Mouse (Mus musculus) cerebral cortex, adult 2 months (tissue): ENCODE measurements around the gene Eef1a1.

Experiments used
- WGBS: fragments of 180-500 bp; shearing (Covaris S2); methylation state at CpG from one replicate; pipeline ENCODE4 v1.1.7; 2018; 5-methylcytosine and 5-hydroxymethylcytosine counted together

Gene Eef1a1

GRCm38 (mm10) chr9:78508106-78508786 is 19.3 kb upstream of the Eef1a1 start:
- WGBS = 93% methylated on average over 16 of the region's 16 CpGs

GRCm38 (mm10) chr9:78506722-78507077 is 17.7 kb upstream of the Eef1a1 start:
- WGBS = 89% methylated on average over 7 of the region's 7 CpGs

DNA sequence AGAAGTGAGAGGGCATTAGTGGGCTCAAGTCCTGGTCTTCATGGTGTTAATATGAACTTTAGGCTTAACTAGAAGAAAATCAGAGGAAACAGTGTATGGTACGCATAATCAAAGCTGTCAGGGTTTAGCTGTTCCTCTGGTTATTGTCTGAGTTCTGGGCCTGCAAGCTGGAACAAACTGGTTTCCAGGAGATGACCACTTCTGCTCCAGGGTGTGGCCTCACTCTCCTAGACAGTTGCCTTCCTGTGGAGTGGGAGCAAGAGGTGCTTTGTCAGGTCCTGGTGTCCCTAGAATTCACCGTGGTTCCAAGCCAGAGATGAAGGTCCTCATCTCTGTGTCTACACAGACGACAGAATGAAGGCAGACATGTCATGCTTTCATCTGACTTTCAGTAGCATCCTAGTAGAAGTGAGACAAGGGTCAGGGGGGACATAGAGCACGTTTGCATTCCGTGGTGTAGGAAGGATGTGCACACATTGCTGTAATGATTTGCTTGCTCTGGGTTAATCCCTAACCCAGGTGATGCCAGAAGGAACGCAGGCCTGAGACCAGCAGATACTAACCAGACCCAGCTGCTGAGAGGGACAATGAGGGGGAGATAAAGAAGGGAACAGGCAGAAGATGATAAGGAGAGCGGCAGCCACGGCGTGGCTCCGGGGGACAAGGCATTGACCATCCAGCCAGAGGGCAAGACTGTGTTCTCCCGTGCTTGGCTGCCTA is 17.2 kb upstream of the Eef1a1 start:
- 84% methylated on average over 11 of the region's 11 CpGs for WGBS

DNA sequence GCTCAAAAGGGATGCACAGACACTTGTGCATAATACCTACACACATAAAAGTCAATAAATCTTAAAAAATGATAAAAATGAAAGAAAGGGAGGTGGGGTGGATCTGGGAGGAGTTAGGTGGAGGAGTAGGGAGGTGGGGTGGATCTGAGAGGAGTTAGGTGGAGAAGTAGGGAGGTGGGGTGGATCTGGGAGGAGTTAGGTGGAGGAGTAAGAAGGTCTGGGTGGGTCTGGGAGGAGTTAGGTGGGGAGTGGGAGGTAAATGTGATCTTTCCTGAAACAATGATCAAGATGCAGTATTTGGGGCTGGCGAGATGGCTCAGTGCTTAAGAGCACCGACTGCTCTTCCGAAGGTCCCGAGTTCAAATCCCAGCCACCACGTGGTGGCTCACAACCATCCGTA is 16.3 kb upstream of the Eef1a1 start:
- WGBS = 95% methylated on average over 6 of the region's 6 CpGs

- 66% methylated on average over 3 of the region's 3 CpGs for WGBS
These were observed 15.7 kb upstream of the Eef1a1 start for GRCm38 (mm10) chr9:78504679-78505078.

DNA sequence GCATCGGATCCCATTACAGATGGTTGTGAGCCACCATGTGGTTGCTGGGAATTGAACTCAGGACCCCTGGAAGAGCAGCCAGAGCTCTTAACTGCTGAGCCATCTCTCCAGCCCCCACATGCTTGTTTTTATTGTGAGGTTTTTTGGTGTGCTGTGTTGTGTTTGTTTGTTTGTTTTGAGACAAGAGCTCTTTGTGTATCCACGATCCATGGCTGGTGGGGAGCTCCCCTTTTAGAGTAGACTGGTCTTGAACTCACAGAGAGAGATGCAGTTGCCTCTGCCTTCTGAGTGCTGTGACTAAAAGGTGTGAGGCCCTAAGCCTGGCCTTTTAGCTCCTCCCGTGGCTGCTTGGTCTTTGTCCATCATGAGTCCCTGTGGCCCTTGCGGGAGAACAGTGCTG is 15.2 kb upstream of the Eef1a1 start:
- WGBS = 65% methylated on average over 4 of the region's 4 CpGs

DNA sequence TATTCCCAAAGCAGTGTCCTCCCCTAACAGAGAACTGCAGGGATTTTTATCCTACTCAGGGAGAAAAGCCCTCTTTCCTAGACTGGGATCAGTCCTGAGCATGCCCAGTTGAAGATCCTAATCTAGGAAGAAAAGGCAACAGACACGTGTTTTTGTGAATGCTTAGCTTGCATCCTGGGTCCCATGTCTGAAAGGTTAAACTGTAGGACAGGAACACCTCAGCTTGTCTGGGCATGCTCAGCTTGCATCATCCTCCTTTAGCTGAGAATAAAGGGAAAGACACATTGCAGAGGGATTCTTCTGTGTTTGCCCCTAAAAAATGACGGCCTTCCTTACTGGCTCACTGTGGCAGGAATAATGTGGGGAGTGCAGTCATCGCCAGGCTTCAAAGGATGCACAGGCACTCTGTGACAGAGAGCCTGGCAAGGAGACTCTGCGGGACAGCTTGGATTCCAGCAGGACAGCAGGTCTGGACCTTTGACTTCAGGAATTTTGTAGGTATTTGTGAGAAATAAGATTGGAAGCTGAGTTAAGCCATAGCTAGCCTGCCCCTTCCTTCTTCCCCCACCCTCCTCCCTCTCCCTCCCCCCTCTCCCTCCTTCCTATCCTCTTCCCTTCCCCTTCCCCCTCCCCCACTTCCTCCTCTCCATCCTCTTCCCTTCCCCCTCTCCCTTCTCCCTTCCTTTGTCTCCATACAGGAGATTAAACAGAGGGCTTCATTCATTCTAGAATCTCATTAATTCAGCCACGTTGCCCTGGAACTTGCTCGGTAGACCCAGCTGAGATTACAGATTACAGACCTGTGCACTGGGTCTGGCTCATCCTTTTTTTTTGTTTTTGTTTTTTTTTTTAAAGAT is 14.5 kb upstream of the Eef1a1 start:
- 26% methylated on average over 6 of the region's 6 CpGs for WGBS

GRCm38 (mm10) chr9:78501284-78501683 is 12.3 kb upstream of the Eef1a1 start:
- 71% methylated on average over 4 of the region's 4 CpGs for WGBS

- WGBS = 84% methylated on average over 3 of the region's 3 CpGs
These were observed 11.4 kb upstream of the Eef1a1 start for GRCm38 (mm10) chr9:78500386-78500785.

GRCm38 (mm10) chr9:78493171-78493570 is 4.2 kb upstream of the Eef1a1 start:
- 65% methylated on average over 7 of the region's 7 CpGs for WGBS

DNA sequence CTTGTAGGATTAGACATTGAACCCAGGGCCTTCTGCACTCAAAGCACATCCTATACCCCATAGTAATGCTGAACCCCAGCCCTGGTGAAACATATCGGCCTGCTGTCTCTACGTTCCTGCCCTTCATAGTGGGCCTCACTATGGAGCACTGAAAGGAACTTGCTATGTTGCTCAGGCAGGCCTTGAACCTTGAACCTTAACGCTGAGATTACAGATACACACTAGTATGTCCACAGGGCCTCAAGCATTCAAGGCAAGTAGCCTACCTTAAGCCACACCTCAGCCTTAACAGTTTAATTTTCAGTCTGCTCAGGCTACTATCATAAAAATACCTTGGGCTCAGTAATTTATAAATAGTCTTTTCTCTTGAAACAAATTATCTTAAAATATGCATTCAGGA is 3.3 kb upstream of the Eef1a1 start:
- WGBS = 95% methylated on average over 3 of the region's 3 CpGs

DNA sequence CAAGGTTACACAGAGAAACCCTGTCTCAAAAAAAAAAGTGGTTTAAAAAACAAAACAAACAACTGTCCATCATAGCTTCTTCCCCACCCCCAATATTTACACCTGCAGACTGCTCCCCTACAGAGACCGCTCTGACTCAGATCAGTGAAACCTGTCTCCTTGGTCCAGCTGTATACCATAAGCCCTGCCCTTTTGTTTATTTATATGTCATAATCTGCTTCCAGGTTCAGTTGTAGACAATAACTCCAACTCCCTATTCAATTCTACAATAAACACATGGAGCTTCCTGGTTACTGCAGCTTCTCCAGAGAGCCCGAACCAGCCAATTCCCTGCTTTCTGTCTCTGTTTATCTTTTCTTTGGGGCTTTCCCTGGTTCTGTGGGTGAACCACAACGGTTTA is 2.2 kb upstream of the Eef1a1 start:
- 74% methylated on average over 3 of the region's 3 CpGs for WGBS

DNA sequence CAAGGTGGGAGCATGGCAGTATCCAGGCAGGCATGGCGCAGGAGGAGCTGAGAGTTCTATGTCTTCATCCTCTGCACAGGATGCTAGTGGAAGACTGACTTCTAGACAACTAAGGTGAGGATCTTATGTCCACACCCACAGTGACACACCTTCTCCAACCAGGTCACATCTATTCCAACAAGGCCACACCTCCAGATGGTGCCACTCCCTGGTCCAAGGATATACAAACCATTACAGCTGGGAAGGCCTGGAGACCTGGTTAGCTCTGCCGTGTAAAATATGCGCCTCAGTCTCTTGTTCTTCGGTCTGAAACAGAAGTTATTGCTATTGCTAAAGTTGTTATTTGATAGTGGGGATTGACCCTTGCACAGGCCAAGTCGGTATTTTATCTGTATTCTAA is 930 bp downstream of the Eef1a1 start:
- WGBS = 96% methylated on average over 5 of the region's 5 CpGs

DNA sequence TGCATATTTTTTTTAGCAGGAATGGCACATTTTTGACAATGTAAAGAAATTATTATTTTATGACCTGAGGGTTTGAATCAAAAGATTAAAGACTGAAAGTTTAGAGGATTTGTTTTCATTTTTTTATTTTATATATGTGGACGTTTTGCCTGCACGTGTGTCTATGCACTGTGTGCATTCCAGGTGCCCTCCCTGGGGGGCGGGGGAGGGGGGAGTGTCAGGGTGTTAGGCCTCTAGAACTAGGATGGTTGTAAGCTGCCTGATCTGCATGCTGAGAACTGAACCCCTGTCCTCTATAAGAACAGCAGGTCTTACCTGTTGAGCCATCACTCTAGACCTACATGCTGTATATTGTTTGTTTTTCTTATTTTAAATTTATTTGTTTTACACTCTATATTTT is 4.3 kb downstream of the Eef1a1 start:
- 89% methylated on average over 3 of the region's 3 CpGs for WGBS

- 23% methylated on average over 3 of the region's 3 CpGs for whole genome bisulfite sequencing
These were observed 6.6 kb downstream of the Eef1a1 start for GRCm38 (mm10) chr9:78482386-78482785.

DNA sequence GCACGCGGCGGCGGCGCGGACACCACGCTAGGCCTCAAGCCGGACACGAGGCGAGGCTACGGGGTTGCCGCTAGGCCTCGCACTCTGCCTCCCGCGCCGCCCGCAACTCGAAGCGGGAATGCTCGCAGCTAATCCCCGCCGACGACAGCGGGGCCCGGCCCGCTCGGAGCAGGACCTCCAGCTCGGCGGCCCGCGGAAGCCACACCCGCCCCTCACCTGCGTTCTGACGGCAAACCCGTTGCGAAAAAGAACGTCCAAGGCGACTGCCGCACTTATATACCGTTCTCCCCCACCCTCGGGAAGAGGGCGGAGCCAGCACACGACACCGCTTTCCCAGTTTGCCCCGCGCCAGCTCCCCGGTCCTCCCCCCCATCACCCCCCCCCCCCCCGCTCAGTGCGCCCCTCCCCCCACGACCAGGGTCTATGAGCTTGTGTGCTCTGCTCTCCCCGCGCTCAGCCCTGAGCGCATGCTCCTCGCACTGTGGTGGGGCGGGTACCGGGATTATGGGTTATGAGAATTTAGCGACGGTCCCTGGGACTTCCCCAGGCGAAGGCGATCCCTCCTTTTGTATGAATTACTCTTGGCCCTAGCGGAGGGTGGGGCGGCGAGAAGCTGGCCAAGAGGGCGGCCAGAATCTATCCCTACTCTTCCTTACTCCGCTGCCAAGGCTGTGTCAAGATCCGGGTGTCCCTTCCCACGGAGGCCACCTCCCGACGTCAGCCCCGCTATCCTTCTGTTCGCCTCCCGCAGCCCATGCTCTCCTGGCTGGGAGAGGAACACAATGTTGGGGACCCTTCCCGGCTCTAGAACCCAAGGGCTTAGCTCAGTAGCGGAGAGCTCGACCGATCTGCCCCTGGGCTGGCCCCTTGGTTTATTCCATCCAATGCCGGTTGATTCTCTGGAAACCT is 7.3 kb downstream of the Eef1a1 start:
- under 1% methylated on average over 70 of the region's 77 CpGs for whole genome bisulfite sequencing

DNA sequence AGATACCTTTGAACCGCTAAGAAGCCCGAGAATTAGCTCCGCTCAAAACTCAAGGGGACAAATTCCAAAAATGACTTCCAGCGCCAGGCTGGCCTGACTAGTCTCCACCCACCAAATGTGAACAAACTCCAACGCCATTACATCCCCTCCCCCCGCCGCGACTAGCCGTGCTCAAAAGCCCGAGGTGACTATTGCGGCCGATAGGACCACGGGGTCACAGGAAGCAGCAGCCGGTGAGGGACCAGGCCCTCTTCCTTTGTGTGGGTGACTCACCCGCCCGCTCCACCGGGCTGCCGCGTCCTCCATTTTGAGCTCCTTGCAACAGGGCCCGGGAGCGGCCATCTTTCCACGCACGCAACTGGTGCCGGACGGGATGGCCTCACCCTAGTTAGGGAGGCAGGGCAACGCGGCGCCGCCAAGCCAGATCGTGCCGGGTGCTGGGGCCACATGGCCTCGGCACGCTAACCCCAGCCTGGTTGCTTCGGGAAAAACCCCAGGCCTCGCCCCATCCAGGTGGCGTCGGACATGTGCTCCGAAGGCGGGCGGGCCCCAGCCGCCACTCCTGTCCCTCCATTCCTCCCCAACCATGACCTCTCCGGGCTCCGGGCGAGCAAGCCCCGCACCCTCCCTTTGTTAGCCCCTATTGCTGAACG is 8.1 kb downstream of the Eef1a1 start:
- WGBS = under 1% methylated on average over 46 of the region's 46 CpGs

- WGBS = 3% methylated on average over 13 of the region's 13 CpGs
These were observed 8.7 kb downstream of the Eef1a1 start for GRCm38 (mm10) chr9:78480227-78480626.

DNA sequence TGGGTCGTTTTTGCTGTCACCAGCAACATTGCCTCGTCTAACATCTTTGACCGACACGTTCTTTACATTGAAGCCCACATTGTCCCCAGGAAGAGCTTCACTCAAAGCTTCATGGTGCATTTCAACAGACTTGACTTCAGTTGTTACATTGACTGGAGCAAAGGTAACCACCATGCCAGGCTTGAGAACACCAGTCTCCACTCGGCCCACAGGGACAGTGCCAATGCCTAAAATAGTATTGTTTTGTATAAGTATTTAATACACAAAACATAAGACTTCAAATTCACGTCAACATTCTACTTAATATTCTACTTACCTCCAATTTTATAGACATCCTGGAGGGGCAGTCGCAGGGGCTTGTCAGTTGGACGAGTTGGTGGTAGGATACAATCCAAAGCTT is 9.6 kb downstream of the Eef1a1 start:
- 10% methylated on average over 8 of the region's 8 CpGs for WGBS

DNA sequence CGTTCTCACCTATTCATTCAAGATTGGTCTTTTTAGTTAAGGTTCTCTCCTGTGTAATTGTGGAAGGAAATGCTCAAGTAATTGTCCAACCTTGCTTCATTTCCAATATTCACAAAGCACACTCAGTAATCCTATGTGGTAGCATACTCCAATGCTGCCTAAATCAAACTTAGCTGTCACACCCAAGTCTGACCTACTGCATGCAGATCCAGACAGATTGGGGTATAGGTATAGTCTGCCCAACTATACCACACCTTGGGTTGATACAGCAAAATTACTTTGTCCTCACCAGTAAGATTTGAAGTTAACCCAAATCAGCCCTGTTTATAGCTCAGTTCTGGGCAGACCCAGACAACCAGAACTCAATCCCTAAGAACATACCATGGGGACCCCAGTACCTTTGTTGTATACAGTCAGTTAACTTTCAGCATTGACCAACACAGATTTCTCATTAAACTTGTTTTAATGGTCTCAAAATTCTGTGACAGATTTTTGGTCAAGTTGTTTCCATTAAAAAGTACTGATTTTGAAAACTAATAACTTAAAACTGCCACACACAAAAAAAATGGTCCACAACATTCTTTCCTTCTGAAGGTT is 10.8 kb downstream of the Eef1a1 start:
- WGBS = 29% methylated on average over 1 of the region's 1 CpGs
